Mouse (Mus musculus) frontal cortex, postnatal 10 days (tissue): Measurements from ENCODE around the gene Nfib.

Experiments used
- DNase-seq, 2 experiments: peaks; one replicate each; pipeline ENCODE4 v3.0.0; 2022; ENCODE audit warnings: low spot score in 2 of 2, mixed read lengths in 1 of 2

Nfib gene

GRCm38 (mm10) chr4:82690267-82690666 is 15.3 kb downstream of the Nfib start:
- peak; percentile 50 to 58 for DNase-seq

- no peak for DNase-seq
Measured at GRCm38 (mm10) chr4:82686037-82686436, 19.5 kb downstream of the Nfib start.

- DNase-seq: peak; percentile 18 to 34
Measured at GRCm38 (mm10) chr4:82684088-82684715, 21.3 kb downstream of the Nfib start.

DNA sequence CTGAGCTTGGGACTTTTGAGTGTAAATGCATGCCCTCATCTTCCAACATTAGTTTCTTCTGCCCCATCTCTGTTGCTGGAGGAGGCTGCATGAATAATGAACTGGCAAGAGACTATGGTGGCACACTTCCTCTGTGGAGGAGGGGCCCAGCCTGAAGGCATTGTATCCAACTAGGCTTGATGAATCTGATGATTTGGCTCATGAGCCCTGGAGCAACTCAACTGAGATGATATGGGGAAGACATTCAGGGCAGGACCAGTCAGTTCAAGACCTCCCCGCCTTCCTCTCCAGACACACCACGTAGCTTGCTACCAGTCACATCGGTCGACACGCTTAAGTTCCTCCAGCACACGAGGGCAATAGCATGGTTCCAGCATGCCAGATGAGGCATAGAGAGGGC is 22.0 kb downstream of the Nfib start:
- DNase-seq: no peak

DNA sequence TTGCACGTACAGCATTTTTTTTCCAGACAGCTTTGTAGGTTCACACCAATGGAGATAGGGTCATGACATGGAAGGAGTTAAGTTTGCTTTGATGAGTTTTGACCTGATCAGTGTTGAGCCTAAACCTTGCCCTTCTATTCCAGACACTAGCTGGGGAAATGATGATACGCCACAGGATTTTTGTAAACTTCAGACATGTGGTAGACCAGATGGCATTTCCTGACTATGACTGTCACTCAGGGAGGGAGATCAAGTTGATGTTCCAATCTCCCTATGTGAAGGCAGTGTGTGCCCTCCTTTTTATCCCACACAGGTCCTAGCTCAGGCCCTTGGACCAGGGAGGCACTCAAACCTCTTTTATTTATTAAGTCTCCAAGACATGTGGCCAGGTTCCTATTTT is 29.4 kb downstream of the Nfib start:
- no peak for DNase-seq

DNA sequence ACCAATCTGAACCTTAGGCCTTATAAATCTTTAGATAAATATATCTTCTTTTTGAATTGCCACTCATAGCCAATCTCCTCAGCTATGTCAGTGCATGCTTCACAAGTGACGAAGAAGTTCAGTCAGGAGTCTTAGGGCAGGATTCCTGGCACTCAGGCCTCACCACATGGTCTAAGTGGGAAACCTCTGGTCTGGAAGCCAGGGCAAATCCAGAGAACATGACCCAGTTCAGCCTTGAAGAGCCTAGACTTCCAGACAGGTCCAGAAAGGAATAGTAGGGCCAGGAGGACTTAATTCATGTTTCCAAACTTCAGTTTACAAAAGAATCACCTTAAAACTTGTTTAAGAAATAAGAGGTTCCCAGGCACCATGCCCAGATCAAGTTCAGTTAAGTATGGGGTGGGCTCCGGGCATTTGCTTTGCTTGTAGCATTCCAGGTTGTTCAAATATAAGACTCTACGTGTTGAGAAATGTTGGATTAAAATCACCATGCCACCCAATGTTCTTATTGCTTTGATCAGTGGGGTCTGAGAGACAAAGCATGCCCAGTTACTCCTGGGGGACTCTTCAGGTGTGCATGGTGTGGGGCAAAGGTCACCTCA is 38.2 kb downstream of the Nfib start:
- no peak for DNase-seq

GRCm38 (mm10) chr4:82664436-82664835 is 41.1 kb downstream of the Nfib start:
- no peak for DNase-seq

DNA sequence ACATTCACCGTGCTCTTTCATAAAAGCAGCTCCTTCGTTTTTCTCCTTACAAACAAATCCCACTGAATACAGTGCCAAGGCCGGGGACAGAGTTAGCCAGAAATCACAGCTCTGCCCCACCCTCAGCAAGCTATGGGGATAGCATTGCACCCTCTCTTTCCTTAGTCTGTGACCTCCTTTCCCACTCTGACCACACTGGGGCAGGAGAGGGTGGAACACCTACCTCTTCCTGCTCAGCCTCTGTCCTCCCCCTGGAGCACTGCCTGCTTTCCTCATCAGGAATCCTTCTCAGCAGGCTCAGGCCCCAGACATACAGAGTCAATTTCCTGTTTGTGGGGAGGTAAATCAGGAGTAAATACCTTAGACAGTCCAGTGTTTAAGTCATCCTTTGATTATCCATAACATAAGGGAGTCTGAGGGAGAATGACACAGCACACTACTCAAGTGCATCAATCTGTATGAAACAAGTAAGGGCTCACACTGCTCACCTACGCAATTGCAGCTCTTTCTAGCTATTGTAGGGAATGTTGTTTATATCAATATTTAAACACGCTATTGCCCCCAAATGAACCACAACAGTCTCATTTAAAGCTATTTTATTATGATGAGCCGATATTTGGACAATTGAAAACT is 41.7 kb downstream of the Nfib start:
- DNase-seq: no peak

- no peak for DNase-seq
Measured at GRCm38 (mm10) chr4:82662626-82663025, 42.9 kb downstream of the Nfib start.

- no peak for DNase-seq
Measured at GRCm38 (mm10) chr4:82662222-82662621, 43.3 kb downstream of the Nfib start.

DNA sequence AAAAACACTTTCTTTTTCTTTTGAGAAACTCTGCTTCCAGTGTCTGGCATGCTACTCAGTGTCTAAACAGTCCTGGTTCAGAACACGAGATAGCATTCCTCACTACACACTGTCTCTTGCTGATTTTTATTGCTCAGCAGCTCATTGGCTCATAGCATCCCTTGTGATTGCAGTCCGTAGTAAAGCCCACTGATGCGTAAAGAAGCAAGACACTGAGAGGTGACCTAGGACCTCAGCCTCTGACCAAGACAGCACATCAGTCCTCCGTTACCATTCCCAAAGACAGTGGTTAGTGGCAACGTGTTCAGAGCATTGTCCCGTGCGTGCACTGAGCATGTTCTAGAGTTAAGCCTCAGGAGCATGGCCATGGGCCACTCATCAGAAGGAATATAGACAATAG is 44.3 kb downstream of the Nfib start:
- DNase-seq: no peak

- DNase-seq: no peak
Measured at GRCm38 (mm10) chr4:82645679-82646078, 59.9 kb downstream of the Nfib start.

DNA sequence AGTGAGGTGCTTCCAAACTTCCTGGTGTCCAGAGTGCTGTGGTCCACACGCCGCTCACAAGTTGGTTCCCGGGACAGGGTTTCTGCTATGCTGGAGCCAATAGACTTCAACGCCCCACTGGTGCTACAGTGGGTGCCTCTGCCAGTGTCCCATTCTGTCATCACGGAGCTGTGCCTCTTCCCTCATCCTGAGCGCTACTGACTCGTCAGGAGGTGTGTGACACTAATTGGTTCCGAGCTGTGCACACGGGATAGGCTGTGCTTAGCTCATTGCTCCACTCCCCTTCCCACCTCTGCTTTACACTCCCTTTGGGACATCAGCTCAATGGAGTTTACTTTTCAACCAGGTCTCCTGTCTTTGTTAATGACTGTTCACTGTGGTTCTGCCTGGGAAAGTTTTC is 60.8 kb downstream of the Nfib start:
- DNase-seq: no peak

GRCm38 (mm10) chr4:82643734-82644085 is 61.8 kb downstream of the Nfib start:
- DNase-seq: no peak

- peak in 1 of 2 experiments; percentile 36 for DNase-seq
Measured at GRCm38 (mm10) chr4:82643022-82643733, 62.4 kb downstream of the Nfib start.

DNA sequence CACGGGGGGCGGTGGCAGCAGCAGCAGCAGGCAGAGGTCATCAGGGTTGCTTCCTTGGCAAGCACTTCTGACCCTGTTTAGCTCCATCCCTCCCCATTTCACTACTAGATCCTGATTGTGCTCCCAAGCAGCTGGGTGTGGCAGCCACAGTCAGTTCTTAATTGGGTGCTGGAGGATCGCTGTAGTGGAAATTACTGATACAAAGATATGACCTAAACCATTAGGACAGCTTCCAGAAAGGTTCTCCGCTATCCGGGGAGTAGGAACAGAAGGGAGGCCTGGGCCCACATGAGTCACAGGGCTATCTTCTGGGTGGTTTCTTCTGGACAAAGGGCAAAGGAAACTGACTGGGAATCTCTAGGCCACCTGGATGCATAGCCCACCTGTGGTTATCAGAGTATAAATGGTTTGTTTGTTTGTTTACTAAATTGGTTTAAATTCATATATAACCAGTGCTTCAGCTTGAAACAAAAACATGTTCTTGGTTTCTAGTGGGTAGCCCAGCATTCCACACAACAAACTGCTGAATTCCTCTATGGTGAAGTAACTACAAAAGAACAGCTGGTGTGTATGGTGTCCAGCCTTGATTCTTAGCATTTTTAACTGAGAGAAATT is 64.4 kb downstream of the Nfib start:
- DNase-seq: no peak

- DNase-seq: no peak
Measured at GRCm38 (mm10) chr4:82638251-82638650, 67.3 kb downstream of the Nfib start.

- DNase-seq: no peak
Measured at GRCm38 (mm10) chr4:82637633-82638032, 67.9 kb downstream of the Nfib start.

DNA sequence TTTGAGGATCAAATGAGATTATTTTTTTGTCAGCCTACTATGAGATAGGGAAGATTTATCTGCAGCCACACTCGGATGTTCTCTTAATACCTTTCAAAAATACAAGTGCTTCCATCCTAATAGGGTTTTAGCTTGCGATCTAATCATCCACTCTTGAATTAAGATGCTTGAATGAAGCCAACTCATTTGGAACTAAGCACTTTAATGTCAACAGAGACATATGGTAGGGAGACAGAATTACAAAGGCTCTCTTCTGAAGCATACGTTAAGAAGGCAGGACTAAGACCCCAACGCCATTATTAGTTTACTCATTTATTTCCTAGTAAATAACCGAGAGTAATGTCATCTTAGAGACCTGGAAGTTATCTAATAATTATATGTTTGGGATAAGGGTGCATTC is 68.9 kb downstream of the Nfib start:
- no peak for DNase-seq

GRCm38 (mm10) chr4:82635881-82636280 is 69.7 kb downstream of the Nfib start:
- no peak for DNase-seq

- DNase-seq: no peak
Measured at GRCm38 (mm10) chr4:82635118-82635517, 70.4 kb downstream of the Nfib start.

- no peak for DNase-seq
Measured at GRCm38 (mm10) chr4:82634365-82634764, 71.2 kb downstream of the Nfib start.
